Mouse (Mus musculus) spleen, adult 2 months (tissue): ENCODE measurements around the gene Armcx1.

Experiments
- CTCF ChIP-seq: fragments of 200-500 bp; IDR thresholded peaks from 2 replicates; pipeline ENCODE4 v1.5.1; 2011; ENCODE audit warnings: mild to moderate bottlenecking, inconsistent platforms; ENCODE audit not compliant: insufficient read depth, insufficient read length, insufficient replicate concordance; ENCODE audit errors: extremely low read depth
- POLR2A ChIP-seq: fragments of 200-500 bp; IDR thresholded peaks from 2 replicates; pipeline ENCODE4 v1.6.1; 2011; ENCODE audit warnings: low read depth, low read length, inconsistent platforms

DNA sequence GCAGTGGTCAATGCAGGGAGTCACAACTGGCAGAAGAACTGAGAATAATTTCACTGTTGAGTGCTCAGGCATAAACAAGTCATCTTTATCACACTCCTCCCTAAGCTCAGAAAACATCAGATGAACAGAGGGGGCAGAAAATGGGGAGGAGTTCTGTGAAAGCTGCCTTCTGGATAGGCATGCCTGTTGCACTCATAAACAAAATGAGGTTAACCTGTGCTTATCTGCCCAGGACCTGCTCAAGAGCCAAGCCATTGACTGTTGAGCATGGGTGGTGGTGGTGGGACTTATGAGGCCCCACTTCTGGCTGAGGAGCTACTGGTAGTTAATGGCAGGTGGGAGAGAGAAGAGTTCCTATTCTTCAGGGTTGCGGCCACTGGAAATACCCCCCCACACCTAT, 20.0 kb downstream of the Armcx1 start:
- no peak for TF ChIP-seq CTCF
- TF ChIP-seq POLR2A, result no peak
